Mouse (Mus musculus) Muller cell, postnatal 12 days (primary cell): ENCODE data around the gene 1700008O03Rik.
A peak's percentile ranks its signal among the peaks of the same experiment; 100 is the strongest.

Experiments
- DNase-seq: peaks from one replicate; pipeline ENCODE4 v3.0.0-alpha.2; 2015; ENCODE audit errors: inconsistent ontology term

Gene 1700008O03Rik

GRCm38 (mm10) chr7:44349043-44349442 is 36.6 kb downstream of the 1700008O03Rik start:
- DNase-seq = no peak

GRCm38 (mm10) chr7:44344622-44345021 is 41.0 kb downstream of the 1700008O03Rik start:
- DNase-seq = no peak

- no peak for DNase-seq
These were observed 42.1 kb downstream of the 1700008O03Rik start for GRCm38 (mm10) chr7:44343459-44344015.

DNA sequence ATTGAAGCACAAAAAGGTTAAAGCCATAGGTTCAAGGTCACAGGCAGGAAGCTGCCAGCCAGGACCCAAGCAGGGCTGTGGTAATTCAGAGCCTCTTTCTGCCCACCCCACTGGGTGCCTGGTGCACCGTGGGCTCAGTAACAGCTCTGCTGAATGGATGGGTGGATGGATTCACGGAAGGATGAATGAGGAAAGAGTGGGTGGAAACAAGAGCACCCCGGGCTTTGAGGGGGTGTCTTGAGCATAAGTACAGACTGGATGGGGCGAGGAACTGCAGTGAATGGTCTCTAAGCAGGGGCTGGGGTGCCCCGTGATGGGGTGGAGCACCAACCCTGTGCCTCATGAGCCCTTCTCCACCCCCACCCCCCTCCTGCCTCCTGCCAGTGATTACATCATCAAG is 43.9 kb downstream of the 1700008O03Rik start:
- no peak for DNase-seq

- DNase-seq = no peak
These were observed 44.5 kb downstream of the 1700008O03Rik start for GRCm38 (mm10) chr7:44341119-44341518.

DNA sequence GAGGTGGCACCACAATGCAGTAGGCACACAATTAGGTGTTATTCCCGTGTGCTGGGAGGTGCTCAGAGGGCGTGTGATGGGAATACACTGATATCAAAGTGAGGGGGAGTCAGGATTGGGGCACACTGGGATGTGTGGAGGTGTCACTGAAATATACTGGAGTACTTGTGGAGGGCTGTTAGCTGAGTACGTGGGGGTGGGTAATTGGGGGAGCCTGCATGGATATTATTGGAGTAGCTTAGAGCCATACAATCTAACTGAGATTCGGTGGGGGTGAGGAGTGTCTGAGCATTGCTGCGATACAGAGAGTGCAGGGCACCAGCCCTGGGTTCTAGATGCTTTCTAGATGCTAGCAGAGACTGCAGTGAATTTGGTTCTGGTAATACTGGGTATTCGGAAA is 45.4 kb downstream of the 1700008O03Rik start:
- no peak for DNase-seq

- no peak for DNase-seq
These were observed 48.3 kb downstream of the 1700008O03Rik start for GRCm38 (mm10) chr7:44337121-44337849.

DNA sequence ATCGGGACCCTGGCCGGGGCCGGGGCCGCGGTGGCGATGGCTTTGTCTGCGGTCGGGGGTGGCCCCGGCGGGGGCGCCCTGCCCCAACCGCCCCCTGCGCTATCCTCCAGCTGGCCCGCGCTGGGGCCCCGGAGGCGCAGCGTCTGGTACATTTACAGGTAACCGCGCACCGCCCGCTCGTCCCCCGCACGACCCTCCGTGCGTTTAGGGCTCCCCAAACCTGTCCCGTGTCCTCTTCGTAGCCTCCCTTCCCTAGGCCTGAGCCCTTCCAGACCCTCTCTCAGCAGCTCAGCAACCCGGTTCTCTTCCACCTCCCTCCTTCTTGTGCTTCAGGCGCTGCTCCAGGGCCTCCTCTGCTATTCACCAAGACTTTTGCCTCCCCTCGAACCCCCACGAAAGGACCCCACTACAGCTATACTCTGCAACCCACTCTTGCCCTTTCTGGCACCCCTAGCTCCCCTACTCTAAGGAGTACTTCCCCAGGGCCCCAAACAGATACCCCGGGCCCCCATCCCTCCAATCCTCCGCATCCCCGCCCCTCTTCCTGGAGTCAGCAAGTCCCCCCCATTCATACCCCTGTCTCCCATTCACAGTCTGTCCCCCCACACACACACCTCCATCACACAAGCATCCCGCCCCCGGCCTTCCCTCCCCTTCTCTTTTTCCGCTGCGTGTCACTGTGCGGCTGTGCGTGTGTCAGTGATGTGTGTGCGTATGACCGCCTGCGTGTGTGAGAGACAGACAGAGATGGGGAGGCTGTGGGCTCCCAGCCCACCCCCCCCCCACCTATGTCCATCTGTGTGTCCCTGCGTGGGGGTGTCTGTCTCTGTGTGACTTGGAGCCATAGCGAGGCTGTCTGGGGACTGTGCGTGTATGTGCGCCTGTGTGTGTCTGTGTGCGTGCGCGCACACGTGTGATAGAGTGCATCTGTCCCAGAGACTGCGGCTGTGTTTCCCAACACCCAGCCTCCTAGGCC is 49.3 kb downstream of the 1700008O03Rik start:
- no peak for DNase-seq

DNA sequence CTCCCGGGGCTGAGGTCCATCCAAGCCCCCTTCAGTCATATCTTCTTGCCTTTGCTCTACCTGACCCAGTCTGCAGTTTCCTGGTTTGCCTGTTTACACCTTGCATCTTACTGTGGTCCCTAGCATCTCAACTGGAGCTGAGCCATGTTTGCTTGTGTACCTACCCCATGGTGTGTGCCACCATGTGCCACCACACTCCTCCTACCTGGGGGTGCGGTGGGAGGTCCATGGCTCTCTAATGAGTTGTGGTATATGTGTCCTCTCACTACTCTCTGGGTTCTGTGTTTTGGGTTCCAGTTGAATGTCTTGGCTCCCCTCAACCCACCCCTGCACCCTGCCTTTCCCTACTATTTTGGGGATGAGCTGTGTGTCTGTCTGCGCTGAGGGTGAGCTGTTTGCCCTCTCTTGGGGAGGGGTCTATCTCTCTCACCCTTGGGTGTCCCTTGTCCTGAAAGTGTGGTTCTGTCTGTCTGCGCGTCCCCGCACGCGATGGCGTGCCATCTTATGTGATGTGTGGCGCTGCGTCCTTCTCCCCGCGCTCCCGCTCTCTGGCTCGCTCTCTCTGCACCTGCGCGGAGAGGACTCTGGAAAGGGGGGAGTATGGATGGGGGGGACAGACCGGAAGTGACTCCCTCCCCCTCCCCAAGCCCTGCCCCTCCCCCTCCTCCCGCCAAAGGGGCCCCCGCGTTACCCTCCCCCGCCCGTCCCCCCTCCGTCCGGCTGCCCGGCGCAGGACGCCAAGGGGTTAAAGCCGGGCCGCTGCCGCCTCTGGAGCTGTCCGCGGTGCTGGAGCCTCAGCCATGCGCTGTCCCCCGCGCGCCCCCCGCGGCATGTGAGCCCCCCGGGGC is 50.4 kb downstream of the 1700008O03Rik start:
- peak; percentile 43 for DNase-seq

DNA sequence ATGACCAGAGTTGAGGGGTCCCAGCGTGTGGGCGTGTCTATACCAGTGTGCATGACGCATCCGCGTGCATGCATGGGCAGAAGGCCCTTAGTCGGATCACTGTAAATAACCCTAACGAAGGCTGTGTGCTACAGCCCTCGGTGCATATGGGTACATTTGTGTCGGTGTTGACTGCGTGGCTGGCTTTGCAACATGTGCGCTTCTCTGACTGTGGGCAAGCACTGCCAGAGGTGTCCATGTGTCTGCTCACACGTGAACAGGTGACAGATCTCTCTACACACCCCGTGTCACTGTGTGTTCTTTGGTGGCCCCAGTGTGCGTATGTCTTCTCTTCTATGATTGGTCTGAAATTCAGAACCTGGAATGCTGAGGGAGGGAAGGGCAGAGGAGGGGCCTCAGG is 51.5 kb downstream of the 1700008O03Rik start:
- no peak for DNase-seq

DNA sequence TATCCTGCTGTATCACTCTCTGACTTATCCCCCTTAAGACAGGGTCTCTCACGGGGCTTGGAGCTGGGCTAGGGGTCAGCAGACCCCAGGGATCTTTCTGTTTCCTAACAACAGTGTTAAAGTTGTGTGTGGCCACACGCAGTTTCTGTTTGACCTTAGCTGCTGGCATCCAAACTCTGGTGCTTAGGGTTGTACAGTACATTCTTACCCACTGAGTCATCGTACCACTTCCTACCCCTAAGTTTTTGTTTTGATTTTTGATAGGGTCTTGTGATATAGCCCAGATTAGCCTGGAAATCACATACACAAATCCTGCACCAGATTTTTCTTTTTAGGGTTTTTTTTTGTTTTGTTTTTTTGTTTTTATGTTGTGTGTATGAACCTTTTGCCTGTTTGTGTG is 53.3 kb downstream of the 1700008O03Rik start:
- no peak for DNase-seq

- DNase-seq = no peak
These were observed 59.0 kb downstream of the 1700008O03Rik start for GRCm38 (mm10) chr7:44326614-44327013.

- no peak for DNase-seq
These were observed 63.3 kb downstream of the 1700008O03Rik start for GRCm38 (mm10) chr7:44322290-44322689.

- no peak for DNase-seq
These were observed 64.7 kb downstream of the 1700008O03Rik start for GRCm38 (mm10) chr7:44320886-44321285.

GRCm38 (mm10) chr7:44317913-44318312 is 67.7 kb downstream of the 1700008O03Rik start:
- DNase-seq = no peak

DNA sequence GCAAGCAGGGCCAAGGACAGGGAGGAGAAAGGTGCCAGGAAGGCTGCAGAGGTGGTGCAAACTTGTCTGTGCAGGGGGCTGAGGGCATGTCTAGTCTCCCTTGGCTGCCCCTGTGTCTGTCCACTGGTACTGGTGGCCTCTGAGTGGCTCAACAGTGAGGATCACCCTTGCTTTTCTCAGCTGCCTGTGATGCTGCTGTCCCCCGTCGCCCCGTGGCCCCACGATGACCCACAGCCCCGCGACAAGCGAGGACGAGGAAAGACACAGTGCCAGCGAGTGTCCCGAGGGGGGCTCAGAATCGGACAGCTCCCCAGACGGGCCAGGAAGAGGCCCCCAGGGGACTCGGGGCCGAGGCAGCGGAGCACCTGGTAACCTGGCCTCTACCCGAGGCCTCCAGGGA is 73.1 kb downstream of the 1700008O03Rik start:
- DNase-seq = no peak

- DNase-seq = no peak
These were observed 73.8 kb downstream of the 1700008O03Rik start for GRCm38 (mm10) chr7:44311713-44312304.

- peak; percentile 36 for DNase-seq
These were observed 74.5 kb downstream of the 1700008O03Rik start for GRCm38 (mm10) chr7:44310878-44311712.

DNA sequence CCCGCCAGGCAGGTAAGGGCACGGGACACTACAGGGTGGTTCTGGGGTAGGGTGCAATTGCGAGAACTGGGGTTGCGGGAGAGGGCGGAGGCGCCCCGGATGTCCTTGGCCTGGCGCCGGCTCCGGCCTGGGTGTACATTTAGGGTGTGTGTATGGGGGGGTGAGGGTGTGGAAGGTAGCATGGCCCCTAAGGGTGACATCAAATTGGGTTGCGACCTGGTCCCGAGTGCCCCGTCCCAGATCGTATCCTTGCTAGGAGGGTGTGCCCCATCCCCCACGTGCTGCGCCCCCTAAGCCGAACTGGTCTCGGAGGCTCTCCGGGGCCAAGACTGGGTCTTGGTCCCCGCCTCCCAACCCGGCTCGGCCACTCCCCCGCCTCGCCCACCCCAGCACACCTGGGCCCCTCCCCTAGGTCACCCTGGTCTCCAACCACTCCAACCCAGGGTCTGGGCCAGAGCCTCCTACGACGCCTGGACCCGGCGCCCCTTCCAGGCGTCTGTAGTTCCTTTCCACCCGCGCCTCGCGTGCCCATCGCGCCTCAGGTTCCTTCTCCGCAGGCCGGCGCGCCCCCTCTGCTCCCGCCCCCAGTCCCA is 75.2 kb downstream of the 1700008O03Rik start:
- no peak for DNase-seq
